Mouse (Mus musculus): Measurements from ENCODE around the gene Fancd2os.

The Fancd2os gene

GRCm38 (mm10) chr6:113600543-113601139 lies at the start of gene Fancd2os:
Gene Fancd2os (minus strand): TSS chr6:113600715.
- DNase-seq (ENCODE audit: low read depth, low spot score) = no peak

DNA sequence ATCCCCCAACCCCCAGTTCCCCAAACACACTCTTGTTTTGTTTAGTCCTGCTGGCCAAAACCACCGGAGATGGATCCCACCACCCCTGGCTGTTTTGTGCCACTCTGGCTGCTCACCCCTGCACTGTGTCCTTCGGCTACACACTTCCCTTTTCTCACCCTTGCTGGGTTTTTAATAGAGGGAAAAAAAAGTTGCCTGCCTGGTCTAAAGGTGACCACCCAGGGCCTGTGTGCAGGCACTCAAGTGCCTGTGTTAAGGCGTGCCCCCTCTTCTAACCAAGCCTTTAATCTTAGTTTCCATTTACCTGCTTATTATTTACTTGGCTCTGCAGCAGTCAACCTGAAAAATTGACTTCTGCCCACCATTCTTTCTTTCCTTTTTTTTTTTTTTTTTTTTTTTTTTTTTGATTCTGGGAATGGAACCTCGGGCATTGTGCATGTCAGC lies 49.7 kb upstream of the Fancd2os start:
- no peak for DNase-seq (ENCODE audit: low read depth, low spot score)

GRCm38 (mm10) chr6:113649346-113650196 lies 49.1 kb upstream of the Fancd2os start:
- no peak for DNase-seq (ENCODE audit: low read depth, low spot score)

DNA sequence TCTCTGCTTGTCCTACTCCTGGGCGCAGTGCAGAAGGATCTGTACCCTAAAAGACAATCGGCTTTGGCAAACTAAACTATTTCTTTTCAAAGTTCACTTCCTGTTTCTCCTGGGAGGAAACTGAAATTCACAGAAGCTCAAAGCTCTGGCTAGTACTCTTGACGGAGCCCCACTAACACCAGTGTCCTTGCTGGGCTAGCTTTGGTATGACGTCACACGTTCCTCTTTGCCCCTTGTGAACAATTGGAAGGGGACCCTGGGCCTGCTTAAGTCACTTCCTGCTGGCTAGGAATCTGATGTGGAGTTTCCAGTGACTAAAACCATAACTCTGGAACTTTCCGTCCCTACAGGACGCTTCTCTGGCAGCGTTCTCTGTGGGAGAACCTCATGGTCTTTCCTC lies 44.3 kb upstream of the Fancd2os start:
- no peak for DNase-seq (ENCODE audit: low read depth, low spot score)

GRCm38 (mm10) chr6:113643967-113644366 lies 43.5 kb upstream of the Fancd2os start:
- DNase-seq (ENCODE audit: low read depth, low spot score) = no peak

DNA sequence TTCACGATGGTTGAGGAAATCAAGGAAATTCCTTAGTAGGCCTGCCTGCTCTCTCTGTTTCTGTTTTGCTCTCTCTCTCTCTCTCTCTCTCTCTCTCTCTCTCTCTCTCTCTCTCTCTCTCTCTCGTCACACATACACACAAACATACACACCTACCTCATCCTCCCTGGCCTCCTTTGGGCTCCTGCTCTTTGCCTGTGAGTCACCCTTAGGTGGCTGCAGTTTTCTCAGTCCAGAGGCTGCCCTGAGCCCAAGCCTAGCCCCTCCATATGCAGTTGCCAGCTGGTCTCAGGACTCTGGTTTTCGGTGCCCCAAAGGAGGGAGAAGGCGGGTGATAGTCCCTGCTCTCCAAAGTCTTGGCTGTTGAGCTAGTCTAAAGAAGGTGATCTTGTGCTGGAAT lies 42.5 kb upstream of the Fancd2os start:
- DNase-seq (ENCODE audit: low read depth, low spot score) = no peak

DNA sequence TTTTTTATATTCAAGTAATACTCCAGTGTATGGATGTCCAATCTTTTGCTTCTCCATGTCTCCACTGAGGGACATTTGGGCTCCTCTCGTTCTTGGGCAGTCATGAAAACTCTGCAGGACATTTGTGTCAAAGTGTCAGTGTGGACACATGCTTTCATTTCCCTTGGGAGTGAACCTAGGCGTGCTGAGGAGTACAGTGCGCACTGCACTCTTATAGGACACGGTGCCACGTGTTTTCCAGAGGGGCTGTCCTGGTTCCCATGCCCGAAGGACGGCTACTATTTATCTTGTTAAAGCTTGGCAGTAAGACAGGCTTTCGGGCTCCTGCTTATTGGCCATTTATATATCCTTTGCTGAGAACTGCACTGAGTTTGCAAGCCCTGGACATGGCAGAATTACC lies 42.1 kb upstream of the Fancd2os start:
- DNase-seq (ENCODE audit: low read depth, low spot score) = no peak

GRCm38 (mm10) chr6:113639201-113639600 lies 38.7 kb upstream of the Fancd2os start:
- no peak for DNase-seq (ENCODE audit: low read depth, low spot score)

GRCm38 (mm10) chr6:113638302-113639040 lies 38.0 kb upstream of the Fancd2os start, which contains the start of gene Irak2:
Gene Irak2 (plus strand): TSS chr6:113638467.
- peak; percentile 81 for DNase-seq (ENCODE audit: low read depth, low spot score)

DNA sequence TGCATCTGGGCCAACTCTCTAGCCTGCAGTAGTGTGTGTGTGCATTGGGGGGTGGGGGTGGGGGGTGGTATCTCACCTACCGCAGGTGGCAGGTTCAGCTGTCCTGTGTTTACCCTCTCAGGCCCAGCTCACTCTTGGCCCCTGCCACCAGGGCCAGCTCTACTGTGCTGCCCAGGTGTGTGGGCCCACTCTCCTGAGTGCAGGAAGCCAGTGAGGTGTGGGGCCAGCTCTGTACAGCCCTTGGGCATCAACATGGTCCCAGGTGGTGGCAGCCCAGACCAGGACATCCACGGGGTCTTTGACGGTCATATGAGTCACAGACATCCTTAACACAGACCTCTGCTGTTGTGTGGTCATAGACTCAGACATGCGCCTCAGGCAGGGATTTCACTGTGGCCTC lies 32.3 kb upstream of the Fancd2os start:
- DNase-seq (ENCODE audit: low read depth, low spot score) = no peak

DNA sequence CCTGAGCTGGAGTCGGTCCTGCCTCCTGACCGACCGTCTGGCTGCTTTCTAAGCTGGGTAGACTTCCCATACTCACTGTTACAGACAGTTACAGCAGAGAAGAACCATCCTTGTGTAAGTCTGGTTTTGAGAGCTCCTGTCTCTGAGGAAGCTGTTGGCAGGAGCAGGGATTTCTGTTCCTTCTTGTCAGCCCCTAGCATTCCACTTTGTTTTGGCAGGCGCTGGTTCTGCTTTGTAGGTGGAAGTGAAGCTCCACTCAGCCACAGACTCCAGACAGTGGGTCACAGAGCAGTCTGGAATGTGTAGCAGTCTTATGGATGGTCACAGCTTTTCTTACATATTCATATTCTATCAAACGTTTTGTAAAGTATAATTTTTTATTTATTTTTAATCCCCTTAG lies 29.8 kb upstream of the Fancd2os start:
- DNase-seq (ENCODE audit: low read depth, low spot score) = no peak

- no peak for DNase-seq (ENCODE audit: low read depth, low spot score)
Observed at GRCm38 (mm10) chr6:113624989-113625770, 24.7 kb upstream of the Fancd2os start.

DNA sequence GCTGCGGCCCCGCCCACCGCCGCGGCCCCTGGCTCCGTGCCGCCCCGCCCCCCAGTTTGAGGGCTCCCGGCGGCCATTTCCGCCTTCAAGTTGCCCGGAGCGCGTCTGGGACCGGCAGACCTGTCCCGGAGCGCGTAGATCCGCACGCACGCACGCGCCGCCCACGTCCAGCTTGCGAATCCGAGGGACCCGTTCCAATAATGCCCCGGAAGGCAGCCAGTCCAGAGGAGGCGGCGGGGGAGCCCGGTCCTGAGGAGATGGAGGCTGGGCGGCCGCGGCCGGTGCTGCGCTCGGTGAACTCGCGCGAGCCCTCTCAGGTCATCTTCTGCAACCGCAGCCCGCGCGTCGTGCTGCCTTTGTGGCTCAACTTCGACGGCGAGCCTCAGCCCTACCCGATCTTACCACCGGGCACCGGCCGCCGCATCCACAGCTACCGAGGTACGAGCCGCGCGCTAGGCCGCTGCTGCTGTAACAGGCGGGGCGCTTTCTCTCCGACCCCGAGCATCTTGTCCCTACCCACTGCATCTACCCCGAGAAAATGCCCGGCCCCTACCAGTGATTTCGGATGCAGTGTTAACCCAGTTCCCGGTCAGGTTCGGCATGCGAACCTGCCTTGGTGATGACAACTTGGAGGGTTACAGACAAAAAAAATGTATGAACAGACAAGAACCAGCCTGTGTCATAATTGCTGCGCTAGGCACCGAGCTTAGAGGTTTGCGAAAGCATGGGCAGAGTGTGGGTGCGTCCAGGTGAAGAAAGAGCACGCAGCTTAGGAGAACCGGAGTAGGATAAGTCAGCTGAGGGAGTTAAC lies 23.6 kb upstream of the Fancd2os start, which contains the start of gene Vhl:
Vhl (plus strand) TSS at position 19 of the 811 bp plus-strand sequence.
- DNase-seq (ENCODE audit: low read depth, low spot score) = peak; percentile 78

DNA sequence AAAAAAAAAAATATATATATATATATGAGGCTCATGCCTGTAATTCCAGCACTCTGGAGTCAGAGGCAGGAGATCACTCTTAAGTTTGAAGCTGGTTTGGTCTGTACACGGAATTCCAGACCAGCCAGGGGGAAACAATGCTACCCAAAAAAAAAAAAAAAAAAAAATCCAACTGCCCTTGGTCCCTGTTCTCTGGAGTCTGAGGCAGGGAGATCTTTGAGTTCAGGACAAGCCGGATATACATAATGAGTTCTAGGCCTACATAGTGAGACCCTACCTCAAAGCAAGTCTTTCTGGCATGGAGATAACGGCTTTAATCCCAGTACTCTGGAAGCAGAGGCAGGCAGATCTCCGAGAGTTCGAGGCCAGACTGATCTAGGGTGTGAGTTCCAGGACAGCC lies 22.9 kb upstream of the Fancd2os start:
- DNase-seq (ENCODE audit: low read depth, low spot score) = no peak

DNA sequence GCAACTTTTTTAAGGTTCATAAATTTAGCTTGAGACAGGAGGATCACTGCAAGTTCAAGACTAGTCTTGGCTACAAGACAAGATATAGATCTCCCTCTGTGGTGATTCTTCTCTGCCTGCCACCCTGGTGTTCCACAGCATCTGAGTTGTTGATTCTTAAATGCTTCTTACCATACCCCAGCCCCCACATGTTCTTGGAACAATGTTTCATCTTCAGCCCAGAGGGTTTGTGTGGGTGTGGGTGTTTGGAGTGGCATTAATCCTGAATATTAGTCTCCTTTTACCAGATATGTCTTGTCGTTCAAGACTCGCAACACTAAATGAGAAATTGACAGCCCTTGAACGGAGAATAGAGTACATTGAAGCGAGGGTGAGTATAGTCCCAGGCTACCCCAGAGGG lies 15.0 kb upstream of the Fancd2os start:
- no peak for DNase-seq (ENCODE audit: low read depth, low spot score)

DNA sequence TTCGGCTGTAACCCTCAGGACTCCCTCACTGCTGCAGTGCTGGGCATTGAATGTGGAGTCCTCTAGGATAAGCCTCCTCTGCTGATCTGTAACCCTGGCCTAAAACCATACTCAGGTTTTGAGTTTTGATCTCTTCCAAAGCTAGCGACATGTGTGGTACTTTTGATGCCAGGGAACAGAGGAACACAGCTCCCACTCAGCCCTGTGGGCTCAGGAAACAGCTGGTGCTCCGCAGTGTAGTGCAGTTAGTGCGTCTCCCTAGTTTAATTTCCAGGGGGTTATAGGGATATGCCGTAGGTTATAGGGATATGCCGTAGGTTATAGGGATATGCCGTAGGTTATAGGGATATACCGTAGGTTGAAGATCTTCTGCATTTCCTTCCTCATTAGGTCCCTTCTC lies 14.5 kb upstream of the Fancd2os start:
- DNase-seq (ENCODE audit: low read depth, low spot score) = no peak

DNA sequence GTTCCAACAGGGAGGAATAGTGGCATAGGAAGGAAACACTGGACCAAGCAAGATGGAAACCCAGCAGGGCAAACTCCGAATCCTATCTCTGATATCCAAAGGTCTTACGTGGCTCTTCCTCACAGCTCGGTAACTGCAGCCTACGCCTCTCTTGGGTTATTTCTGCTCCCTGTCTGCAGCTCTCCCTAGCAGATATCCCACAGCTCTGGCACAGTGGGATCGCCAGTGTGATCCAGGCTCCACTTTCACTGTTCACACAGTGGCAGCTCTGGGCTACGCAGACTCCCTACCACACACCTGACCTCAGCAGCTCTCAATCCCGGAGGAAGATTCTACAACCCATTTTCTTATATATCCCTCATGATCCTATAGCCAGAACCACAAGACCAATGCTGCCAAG lies 13.6 kb upstream of the Fancd2os start:
- DNase-seq (ENCODE audit: low read depth, low spot score) = no peak

DNA sequence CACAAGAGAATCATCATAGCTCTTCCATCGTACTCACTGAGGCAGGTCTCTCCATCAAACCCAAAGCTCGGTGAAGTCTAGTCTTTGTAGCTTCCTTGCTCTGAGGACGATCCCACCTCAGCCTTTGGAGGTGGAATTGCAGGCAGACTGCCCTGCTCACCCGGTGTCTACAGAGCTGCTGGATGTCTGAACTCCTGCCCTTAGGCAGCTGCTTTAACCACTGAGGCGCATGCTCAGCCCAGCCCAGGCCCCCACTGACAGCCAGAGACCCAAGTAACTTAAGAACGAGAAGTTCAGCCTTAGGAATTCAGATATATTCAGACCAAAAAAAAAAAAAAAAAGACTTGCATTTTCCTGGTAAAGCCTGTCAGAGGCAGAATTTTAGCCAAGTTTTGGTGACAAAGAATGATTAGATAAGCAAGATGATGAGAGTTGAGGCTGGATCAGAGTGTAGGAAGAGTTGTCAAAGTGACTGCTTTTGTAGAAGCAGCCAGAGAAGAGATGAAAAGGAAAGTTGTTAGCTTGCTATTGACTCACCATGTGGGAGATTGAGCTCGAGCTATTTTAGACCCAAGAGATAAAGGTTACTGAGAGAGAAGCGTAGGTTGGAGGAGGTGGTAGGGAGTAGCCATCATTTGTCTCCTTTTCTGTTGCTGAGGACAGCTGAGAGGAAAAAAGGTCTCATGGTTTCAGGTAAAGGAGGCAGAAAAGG lies 11.9 kb upstream of the Fancd2os start:
- DNase-seq (ENCODE audit: low read depth, low spot score) = no peak

GRCm38 (mm10) chr6:113609293-113609692 lies 8.8 kb upstream of the Fancd2os start:
- no peak for DNase-seq (ENCODE audit: low read depth, low spot score)

GRCm38 (mm10) chr6:113608871-113609270 lies 8.4 kb upstream of the Fancd2os start:
- no peak for DNase-seq (ENCODE audit: low read depth, low spot score)

Data from retina, postnatal 7 days (tissue).